Mouse (Mus musculus) frontal cortex, adult (tissue): Measurements from ENCODE around the gene Gm9817.
A peak's percentile ranks its signal among the peaks of the same experiment; 100 is the strongest.
"Not testable (repeated sequence)": the region's sequence is repeated elsewhere in the genome, so short reads cannot be mapped to it uniquely, and the experiment has no call there.

Experiments used
- ATAC-seq: cut with Nextera tagmentation; 2 replicates; pipeline ENCODE4 v1.9.2; 2017; ENCODE audit warnings: mild to moderate bottlenecking, moderate library complexity, mixed read lengths; ENCODE audit not compliant: low TSS enrichment

Gm9817 gene

DNA sequence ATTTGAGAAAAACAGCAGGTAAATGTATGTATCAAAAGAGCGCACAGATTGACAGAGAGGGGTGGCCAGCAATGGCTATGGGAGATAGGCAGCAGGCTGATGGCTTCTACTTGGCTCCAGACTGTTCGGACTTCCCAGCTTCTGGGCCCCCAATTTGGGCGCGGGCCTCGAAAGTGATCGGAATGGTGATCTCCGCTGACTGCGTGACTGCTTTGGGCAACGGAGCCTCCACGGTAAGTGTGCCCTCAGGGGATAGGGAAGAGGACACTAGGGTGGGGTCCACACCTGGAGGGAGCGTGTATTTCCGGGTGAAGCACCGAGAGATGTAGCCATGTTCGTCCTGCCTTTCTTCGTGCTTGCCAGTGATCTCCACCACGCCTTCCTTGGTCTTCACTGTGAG, at the start of gene Gm9817:
Gm9817 (plus strand) TSS at position 301 of the 400 bp plus-strand sequence.
- not testable (repeated sequence) for ATAC-seq

DNA sequence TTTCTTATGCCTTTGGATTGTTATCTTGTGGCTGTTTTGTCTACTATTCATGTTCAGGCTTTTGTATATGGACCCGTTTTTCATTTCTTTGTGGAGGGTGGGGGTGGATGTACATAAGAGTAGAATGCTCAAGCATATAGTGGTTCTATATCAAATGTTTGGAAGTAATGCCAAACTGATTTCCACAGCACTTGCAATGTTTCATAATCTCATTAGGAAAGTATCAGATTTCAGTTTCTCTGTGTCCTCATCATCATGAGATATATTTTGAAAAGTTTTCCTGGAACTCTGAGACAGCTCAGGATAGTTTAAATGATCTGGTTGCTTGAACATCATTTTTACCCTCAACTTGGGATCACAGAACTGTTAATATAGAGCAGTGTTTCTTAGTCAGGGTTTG, 48.7 kb upstream of the Gm9817 start:
- ATAC-seq = no peak

DNA sequence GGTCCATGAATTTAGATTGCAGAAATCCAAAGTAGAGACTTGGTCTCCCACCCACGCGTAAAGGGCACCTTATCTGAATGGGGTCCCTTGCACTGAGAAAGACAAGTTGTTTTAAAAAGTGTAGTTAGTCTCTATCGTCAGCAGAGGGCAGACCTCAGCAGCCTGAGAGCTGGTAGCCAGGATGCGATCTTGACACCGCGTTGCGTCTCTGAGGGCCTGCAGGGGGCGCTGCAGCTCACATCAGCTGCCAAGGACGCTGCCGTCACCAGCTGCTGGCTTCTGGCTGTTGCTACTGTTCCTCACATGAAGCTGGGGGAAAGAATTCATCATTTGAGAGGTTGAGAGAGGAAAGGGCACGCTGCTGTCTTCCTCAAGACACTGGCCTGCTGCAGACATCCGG, 47.7 kb upstream of the Gm9817 start:
- ATAC-seq = peak; percentile 86

DNA sequence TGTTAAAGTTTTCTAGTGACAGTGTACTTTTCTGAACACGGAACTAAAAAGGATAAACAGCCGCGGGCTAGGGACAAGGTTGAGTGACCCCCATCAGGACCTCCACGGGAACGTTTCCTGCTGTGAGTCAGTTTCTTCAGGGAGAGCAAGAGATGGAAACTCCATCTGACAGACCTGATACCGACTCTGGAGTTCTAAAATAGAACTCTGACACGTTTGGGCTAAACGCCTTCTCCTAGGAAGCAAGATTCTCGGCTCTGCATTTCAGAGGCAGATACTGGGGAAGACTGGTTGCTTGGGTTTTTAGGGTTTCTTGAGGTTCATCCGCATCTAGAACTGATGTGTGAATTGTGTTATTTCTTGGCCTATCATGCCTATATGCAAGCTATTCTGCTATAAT, 47.2 kb upstream of the Gm9817 start:
- ATAC-seq = peak; percentile 78

DNA sequence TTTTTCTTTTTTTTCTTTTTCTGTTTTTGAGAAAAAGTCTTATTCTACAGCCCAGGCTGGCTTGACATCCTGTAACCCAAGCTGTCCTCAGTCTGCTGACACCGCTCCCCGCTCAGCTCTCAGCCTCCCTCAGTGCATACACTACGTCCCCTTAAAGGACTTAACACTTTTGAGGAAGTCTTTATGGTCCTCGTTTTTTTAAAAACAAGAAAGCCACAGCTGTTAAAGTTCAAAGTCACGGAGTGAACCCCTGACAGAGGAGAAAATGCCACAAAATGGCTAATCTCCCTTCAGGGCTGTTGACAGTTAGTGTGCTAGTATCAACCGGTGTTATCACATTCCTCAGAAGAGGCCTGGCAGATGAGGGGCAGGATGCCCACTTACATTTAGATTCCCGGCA, 46.7 kb upstream of the Gm9817 start:
- peak; percentile 27; the same call in 1 of the 2 replicates for ATAC-seq

DNA sequence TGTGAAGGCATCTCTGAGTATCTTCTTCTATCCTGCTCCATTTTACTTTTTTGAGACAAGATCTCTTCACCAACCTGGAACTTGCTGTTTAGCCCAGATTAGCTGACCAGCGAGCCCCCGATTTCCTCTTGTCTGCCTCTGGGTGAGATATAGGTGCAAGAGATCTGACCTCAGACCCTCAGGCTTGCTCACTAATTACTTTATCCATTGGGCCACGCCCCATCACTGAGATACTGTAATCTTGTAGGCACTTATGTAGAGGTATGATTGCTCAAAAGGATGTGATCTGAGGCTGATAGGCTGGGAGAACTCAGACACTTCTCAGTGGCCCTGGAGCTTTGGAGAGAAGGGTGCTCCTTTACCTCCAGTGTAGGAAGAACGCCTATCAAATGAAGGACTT, 46.0 kb upstream of the Gm9817 start:
- ATAC-seq = no peak

DNA sequence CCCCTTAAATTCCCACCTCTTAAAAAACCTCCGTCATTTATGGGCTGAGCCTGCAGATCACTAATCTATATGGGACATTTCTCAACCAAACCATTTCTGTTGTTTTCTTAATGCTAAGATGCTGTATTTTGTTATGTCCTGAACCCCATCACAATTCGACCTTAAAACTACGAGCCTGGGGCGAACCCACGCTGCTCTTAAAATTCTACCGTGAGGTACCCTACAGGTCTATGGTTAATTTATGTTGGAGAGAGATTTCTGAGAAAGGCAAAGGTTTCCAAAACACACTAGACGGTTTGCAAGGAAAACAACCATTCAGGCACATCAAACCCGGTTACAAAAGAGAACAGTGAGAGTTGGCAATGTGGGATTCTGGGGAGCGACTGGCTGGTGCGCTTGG, 45.1 kb upstream of the Gm9817 start:
- no peak for ATAC-seq

DNA sequence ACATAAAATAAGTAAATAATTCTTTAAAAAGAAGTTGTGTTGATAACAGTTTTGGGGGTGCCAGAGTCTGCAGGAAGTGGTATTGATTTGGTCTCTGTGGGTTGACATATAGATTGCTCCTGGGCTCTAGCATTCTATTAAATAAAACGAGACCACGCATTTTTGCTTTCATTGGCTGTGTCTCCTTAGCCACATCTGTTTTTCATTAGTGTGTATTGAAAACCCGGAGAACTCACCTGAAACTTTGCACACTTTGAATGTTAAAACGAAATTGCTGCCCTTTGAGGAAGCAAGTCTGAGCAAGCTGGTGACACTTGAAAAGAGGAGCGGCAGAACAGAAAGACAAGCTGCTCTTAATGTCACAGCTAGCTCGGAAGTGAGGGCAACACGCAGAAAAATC, 43.7 kb upstream of the Gm9817 start:
- ATAC-seq = no peak

DNA sequence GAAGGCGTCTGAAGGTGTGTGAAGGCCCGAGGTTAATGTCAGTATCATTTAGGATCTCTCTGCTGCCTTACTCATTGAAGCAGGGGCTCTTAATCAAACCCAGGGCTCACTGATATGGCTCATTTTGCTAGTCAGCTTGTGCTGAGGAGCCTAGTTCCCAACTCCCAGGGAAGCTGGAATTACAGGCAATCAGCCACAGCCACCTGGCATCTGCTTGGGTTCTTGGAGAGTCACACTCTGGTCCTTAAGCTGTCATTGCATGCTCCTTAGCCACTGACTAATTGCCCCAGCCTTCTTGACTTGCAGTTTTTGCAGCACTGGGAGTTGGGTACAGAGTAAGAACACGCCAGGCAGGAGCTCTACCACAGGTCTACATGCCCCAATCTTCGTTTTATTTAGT, 42.1 kb upstream of the Gm9817 start:
- no peak for ATAC-seq

DNA sequence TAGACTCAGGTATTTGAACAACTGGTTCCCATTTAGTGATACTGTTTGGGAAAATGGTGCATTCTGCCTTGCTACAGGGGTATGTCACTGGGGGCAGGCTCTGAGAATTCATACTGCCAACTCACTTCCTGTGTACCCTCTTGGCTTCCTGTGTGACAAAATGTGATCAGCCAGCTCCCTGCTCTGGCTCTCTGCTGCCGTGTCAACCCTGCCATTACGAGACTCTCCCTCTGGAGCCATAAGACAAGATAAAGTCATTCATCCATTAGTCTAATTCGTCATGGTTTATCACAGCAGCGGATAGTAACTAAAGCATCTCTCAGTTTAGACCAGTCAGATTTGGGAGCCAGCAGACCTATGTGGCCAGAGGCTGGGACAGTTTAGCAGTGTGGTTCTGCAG, 38.3 kb upstream of the Gm9817 start:
- ATAC-seq = no peak

DNA sequence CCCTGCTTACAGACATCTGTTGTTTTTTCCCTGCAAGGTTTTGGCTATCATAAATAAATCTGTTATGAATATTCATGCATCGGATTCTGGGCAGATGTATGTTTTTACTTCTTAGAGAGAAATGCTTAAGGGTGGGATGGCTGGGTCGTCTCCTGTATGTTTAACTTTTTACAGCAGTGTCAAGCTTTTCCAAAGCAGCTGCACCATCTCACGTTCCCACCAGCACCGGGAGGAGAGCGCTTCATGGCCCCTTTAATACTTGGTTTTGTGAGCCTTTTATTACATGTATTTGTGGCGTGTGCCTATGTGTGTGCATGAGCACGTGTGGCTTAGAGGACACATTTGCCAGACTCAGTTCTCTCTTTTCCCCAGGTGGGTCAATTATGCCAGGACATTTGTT, 37.8 kb upstream of the Gm9817 start:
- ATAC-seq = no peak

DNA sequence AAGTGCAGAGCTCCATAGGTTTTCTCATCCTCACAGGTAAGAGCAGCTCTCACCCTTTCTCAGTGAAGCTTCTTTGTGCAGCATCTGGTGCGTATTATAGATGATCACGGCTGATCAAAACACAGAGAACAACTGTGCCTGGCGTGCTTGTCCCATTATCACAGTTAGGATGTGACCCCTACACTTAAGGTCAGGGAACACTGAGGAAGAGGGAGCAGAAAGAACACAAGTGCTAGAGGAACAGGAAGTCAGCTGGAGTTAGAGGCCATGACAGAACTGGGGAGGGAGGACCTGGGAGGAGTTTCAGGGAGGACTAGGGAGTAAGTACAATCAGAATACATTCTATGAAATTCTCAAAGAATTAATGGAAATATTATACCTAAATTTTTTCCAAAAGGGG, 35.0 kb upstream of the Gm9817 start:
- no peak for ATAC-seq

DNA sequence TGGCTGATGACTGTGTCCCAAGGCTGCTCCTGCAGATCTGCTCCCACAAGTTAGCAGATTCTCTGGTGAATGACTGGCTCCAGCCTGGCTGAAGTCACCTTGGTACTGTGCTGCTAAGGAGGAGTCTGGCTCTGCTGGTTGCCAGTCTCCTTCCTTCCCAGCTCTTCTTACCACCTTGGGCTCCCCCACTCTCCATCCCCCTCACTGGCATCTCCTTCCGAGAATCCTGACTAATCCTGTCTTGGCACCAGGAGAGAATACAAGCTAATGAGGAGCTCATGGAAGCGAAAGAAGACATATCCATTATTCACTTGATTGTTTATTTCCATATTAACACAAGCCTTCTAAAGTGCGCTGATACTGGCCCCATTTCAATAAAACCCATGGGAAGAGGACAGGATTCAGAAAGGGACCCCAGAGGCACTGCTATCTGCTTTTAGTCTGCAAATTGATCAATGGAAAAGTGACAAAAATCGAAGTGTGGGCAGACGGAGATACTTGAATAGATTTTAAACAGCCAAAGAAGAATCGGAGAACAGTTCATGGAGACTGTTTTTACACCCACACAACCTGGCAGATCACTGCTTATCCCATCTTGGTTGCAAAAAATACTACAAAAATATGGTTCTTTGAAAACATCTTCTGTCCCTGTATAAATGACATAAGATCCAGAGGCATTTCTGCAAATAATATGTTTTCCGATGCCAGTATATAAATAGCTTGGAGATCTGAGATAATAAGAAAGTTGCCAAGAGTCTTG, 29.1 kb upstream of the Gm9817 start:
- ATAC-seq = peak; percentile 82

DNA sequence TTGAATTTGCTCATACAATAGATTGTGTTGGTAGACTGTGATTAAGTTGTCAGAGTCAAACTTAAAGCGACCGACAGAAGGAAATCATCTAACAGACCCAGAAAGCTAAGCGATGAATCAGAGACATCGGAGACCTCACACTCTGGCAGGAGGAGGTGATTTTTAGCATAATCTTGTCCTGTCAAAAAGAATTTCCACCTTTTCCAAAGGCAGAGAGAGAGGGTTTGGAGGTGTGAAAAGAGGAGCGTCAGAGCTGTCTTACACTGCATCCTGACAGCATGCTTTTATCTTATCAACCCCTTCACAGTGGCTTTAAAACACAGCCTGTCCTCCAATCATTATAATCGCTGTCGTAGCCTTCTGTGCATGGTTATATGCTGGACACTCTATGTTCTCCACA, 25.7 kb upstream of the Gm9817 start:
- ATAC-seq = no peak

DNA sequence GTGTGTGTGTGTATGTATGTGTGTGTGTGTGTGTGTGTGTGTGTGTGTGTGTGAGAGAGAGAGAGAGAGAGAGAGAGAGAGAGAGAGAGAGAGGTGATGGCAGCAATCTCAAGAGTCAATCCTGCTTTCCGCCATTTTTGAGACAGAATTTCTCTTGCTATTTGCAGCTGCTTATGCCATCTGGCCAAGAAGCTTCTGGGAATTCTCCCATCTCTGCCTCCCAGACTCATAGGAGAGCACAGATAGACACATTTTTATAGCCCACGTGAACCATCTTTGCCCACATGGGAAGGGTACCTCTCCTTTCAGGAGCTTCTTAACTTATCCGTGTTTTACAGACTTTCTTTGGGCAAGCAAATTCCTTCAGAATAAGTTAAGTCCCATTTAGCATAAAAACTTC, 24.6 kb upstream of the Gm9817 start:
- ATAC-seq = peak; percentile 73; the same call in 1 of the 2 replicates

DNA sequence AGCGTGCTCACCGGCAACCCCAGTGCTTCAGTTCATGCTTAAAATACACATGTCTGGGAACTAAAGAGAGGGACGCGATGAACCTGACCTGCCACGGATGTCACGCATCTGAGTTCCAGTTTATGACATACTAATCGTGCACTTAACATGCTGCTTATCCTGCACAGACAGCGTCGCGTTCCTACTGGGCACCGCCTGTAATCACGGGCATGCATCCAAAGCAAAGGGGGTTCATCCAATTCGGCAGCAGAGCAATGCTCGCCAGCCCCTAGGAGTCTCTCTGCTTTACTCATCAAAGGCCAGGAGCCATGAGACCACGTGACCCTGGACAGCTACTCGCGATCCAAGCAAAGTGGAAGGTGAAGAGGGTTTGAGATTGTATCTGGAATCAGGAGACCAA, 19.3 kb upstream of the Gm9817 start:
- no peak for ATAC-seq

DNA sequence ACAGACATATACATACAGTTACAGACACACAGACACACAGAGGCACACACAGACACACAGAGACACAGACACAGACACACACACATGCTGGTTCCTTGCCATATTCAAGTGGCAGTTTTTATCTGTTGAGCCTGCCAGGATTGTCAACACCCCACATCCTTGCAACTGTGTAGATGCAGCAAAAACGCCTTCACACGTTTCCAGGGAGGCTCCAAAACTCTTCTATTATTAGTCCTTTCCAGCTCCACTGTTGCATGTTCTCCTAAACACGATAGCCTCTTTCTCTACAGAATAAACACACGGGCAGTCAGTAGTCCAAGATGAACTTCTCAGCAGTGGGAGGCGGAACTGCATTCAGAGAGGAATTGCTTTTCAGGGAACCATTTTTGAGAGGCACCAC, 15.3 kb upstream of the Gm9817 start:
- peak; percentile 44 for ATAC-seq

DNA sequence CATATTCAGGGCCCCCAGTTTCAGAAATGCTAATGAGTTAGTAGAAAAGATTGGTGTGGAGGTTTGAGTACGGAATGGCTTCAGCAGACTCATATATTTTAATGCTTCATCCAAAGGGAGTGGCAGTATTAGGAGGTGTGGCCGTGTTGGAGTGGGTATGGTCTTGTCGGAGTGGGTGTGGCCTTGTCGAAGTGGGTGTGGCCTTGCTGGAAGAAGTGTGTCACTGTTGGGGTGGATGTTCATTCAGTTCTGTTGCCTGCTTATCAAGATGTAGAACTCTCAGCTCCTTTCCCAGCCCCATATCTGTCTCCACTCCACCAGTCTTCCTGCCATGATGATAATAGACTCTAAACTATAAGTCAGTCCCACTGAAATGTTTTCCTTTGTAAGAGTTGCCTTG, 13.5 kb upstream of the Gm9817 start:
- ATAC-seq = no peak

DNA sequence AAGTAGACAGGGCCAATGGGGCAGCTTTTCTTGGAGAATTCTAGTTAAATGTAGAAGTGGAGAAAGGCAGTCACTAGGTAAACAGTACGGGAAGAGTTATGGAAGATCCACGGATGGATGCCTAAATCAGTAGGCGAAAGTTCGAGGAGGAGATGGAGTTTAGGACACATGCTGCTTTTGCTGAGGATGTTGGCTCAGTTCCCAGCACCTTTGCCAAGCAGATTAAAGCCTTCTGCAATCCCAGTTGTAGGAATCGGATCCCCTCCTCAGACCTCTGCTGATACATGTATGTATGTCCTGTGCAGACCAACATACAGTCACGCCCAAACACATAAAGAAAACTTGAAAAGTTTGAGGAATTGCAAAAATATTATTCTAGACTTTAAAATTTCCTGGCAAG, 8.1 kb upstream of the Gm9817 start:
- ATAC-seq = no peak

DNA sequence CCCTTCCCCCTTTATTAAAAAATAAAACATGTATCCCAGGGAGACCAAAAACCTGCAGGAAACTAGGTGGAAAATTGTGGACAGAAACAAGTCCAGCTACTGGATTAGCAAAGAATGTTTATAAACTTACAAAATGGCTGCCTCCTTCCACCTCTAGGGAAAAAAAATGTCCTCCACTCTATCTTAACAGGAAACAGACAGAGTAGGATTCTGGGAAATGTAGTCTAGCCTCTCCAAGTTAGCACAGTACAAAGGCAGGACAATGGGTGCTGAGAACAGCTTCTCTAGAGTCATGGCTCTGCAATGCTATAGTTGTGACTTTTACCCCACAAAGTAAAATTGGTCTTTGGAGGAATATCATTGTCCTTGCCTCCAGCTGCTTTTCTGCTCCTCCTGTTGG, 3.5 kb upstream of the Gm9817 start:
- ATAC-seq = no peak

DNA sequence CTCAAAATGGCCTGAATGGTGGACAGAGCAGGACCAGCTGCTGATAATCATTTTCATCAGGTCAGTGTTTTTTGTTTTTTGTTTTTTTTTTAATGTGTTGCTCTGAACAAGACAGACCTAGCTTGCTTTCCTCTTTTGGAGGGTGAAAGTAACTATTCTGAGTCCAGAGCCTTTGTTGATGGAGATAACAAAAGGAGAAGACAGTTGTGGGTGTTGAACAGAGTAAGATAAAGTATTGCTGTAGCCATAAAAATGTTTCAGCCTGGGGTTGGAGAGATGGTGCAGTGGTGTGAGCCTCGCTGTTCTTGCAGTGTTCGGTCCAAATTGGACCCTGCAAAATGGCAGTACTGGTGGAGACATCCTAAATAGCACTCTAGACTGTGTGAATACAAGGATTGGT, 2.8 kb upstream of the Gm9817 start:
- ATAC-seq = no peak

DNA sequence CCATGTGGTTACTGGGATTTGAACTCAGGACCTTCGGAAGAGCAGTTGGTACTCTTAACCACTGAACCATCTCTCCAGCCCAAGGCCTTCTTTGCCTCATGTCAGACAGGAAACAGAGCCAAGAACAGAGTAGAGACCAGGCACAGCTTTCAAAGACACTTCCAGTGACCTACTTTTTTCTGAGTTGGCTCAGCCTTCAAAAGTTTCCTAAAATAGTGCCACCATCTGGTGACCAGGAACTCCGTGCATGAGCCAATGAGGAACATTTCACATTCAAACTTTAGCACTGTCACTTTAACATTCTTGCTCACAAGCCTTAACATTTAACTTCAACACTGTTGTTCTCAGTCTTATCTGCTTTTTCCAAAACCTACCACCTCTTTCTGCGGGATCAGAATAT, 2.3 kb downstream of the Gm9817 start:
- ATAC-seq = no peak; the same call in 1 of the 2 replicates

DNA sequence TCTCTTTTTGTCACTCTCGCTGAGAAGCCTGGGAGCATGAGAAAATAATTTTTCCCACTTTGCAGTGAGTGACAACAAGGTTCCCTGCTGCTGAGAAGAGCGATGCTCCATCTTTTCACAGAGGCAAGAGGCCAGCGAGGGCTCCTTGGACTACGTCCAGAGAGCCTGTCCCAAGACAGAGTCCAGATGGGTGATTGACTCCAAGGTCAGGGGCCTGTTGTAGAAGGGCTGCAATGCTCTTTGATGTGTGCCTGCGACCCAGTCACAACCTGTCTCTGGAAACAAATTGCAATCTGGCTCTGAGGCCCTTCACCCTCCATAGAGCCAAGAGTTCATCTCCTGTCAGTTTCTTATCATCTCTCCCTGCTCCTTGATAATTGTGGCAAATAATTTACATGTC, 5.2 kb downstream of the Gm9817 start:
- ATAC-seq = no peak

DNA sequence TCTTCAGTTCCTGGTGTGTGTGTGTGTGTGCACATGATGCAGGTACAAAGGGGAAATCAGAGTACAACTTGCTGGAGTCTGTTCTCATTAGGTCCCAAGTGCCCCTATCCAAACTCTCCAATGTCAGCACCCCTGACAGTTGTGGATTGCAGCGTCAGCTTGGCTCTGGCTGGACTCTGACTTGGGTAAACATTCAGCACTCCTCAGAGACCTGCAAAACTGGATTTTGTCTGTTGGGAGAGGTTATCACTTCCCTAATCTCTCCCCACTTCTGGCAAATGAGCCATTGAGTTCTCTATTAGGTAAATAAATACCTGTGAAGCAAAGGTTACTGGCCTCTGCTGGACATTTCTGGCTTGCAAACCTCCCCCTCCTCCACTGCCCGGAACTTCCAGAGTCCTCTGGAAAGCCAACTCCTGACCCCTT, 10.3 kb downstream of the Gm9817 start:
- no peak for ATAC-seq
